Comparison of ENCODE assay signal across 8 mouse cellular contexts in genomic region chr2:30265767-30266253, GRCm38 (mm10). TPM values are rescaled to one million over a fixed set of nuclear protein-coding genes. Genes with fewer than 3 reads are reported as not detected.
DNase-seq lines count a peak whose midpoint lies in the region; ATAC-seq lines count a peak whose summit lies in the region.

Gene Phyhd1, plus strand, starts transcription at chr2:30266203.

- peak within 1 kb of the TSS; percentile 46 for H3K4me2 ChIP-seq in intestine, embryonic 14.5 days (ENCODE audit: low read length)

- H3K9ac ChIP-seq in intestine, embryonic 14.5 days (ENCODE audit: low read length) = peak within 1 kb of the TSS; percentile 27

- peak; percentile 54 for DNase-seq in ovary, adult 18-20 months (ENCODE audit: low spot score)
- no peak for DNase-seq in ovary, postnatal 10 days (ENCODE audit: low spot score)
- peak; percentile 85 for DNase-seq in cerebellum, adult 9-11 months
- peak; percentile 69 for DNase-seq in gastrocnemius, postnatal 14 days
- peak; percentile 64 for DNase-seq in intestine, embryonic 14.5 days (ENCODE audit: low spot score)
- DNase-seq in left cerebral cortex, adult 8-10 months (ENCODE audit: low spot score in 2 of 2) = peak in 1 of 2 experiments; percentile 70

- peaks cover 2% of the 10 kb centered on the region; the same call in 1 of the 2 replicates for H3K79me2 ChIP-seq in macrophage (ENCODE audit: inconsistent target)

- intact Hi-C loops in gastrocnemius, postnatal 14 days (cut with DNase I; ENCODE audit: low total_unique reads) = no loop called here

- 35% methylated on average over 5 of the region's 5 CpGs for WGBS in intestine, embryonic 14.5 days
- WGBS in macrophage (ENCODE audit: missing documents) = 77% methylated on average over 5 of the region's 5 CpGs

- no peaks in the 10 kb centered on the region for H3K9me3 ChIP-seq in intestine, embryonic 14.5 days (ENCODE audit: control insufficient read depth, low read length)

- ATAC-seq in intestine, embryonic 14.5 days (replicated peaks; ENCODE audit: low FRiP score, low TSS enrichment, low read depth) = no peak
- no peak for ATAC-seq in erythroid progenitor cell, adult 5-6 weeks (replicated peaks; ENCODE audit: low FRiP score, poor library complexity, severe bottlenecking)

- H3K27ac ChIP-seq in intestine, embryonic 14.5 days (ENCODE audit: low read depth) = peak within 1 kb of the TSS; percentile 79
- peak within 1 kb of the TSS; percentile 80 for H3K27ac ChIP-seq in macrophage

- H3K36me3 ChIP-seq in intestine, embryonic 14.5 days (ENCODE audit: control insufficient read depth, insufficient read depth, low read length) = peaks cover 37% of the 10 kb centered on the region
- peaks cover 20% of the 10 kb centered on the region; the same call in 1 of the 2 replicates for H3K36me3 ChIP-seq in macrophage (ENCODE audit: inconsistent target)

- no peaks in the 10 kb centered on the region for H3K27me3 ChIP-seq in intestine, embryonic 14.5 days (replicated peaks; ENCODE audit: control insufficient read depth, insufficient read depth, low read length)

- peak within 1 kb of the TSS; percentile 8; the same call in 1 of the 2 replicates for H3K4me3 ChIP-seq in intestine, embryonic 14.5 days (ENCODE audit: low read depth, low read length)
- H3K4me3 ChIP-seq in macrophage (ENCODE audit: inconsistent target) = no peak within 1 kb of the TSS

- H3K4me1 ChIP-seq in intestine, embryonic 14.5 days (replicated peaks; ENCODE audit: control insufficient read depth, insufficient read depth, low read length) = peaks cover 29% of the 10 kb centered on the region

RNA-seq across cellular contexts. Expression of gene Phyhd1, which starts in this region (rescaled TPM):
- 10 to 100 TPM; 11.0 to 14.3 TPM for total RNA-seq in gastrocnemius, postnatal 14 days (2021)
- polyA plus RNA-seq in intestine, embryonic 14.5 days (2014; fragmentation: Nextera tagmentation; extraction: Ambion mirVana) = 13.3 and 14.1 TPM in 2 replicates
- 10 to 100 TPM; 16.6 to 22.2 (median 19.5) TPM for total RNA-seq in left cerebral cortex, adult 8-10 months (2022)
- total RNA-seq in macrophage (2018; cell fraction: chromatin; rRNA removed) = 100 to 1,000 TPM in 16 of 26 experiments, 10 to 100 TPM in 10; 51.1 to 446 (median 182) TPM
- total RNA-seq in macrophage (2018; cell fraction: cytosol; rRNA removed) = 10 to 100 TPM; 10.7 to 53.2 (median 26.1) TPM
- 100 to 1,000 TPM in 13 of 26 experiments, 10 to 100 TPM in 13; 35.7 to 247 (median 87.5) TPM for total RNA-seq in macrophage (2018; cell fraction: nucleus; rRNA removed)
- 8.0 to 16.8 TPM (median 13.0 TPM) in 3 replicates for polyA plus RNA-seq in macrophage (2018)
- total RNA-seq in erythroid progenitor cell, adult 5-6 weeks (2015; ENCODE audit: low replicate concordance) = 6.1 and 11.3 TPM in 2 replicates
- total RNA-seq in erythroid progenitor cell, adult 5-6 weeks (2017; ENCODE audit: low replicate concordance) = 2.8 and 9.6 TPM in 2 replicates
